Mouse (Mus musculus) myocyte (in vitro differentiated cells): Measurements from ENCODE around the gene Eif4a2. TPM values are rescaled to one million over a fixed set of nuclear protein-coding genes. Genes with fewer than 3 reads are reported as not detected.

Experiments
- H3K27me3 ChIP-seq: one replicate; pipeline ENCODE4 v1.6.1; 2011; ENCODE audit not compliant: control insufficient read depth, insufficient read depth, insufficient read length
- H3K36me3 ChIP-seq: one replicate; pipeline ENCODE4 v1.6.1; 2011; ENCODE audit not compliant: control insufficient read depth, insufficient read depth
- H3K4me2 ChIP-seq: one replicate; pipeline ENCODE4 v1.6.1; 2011; ENCODE audit warnings: low read depth, control low read depth
- H3K4me3 ChIP-seq: one replicate; pipeline ENCODE4 v1.5.1; 2011; ENCODE audit warnings: mild to moderate bottlenecking, control low read depth, moderate library complexity
- H3K79me2 ChIP-seq: one replicate; pipeline ENCODE4 v1.6.1; 2011; ENCODE audit not compliant: control insufficient read depth, insufficient read depth
- H3ac ChIP-seq: one replicate; pipeline ENCODE4 v1.6.1; 2011; ENCODE audit not compliant: control insufficient read depth, insufficient read length
- CEBPB ChIP-seq: IDR thresholded peaks from 2 replicates; pipeline ENCODE4 v1.6.1; 2011; ENCODE audit warnings: mild to moderate bottlenecking, moderate library complexity; ENCODE audit not compliant: poor library complexity, insufficient read depth, severe bottlenecking
- E2F4 ChIP-seq: IDR thresholded peaks from one replicate; pipeline ENCODE4 v1.6.1; 2011; ENCODE audit warnings: mild to moderate bottlenecking, control low read depth, moderate library complexity; ENCODE audit not compliant: insufficient read depth
- MAX ChIP-seq: IDR thresholded peaks from one replicate; pipeline ENCODE4 v1.6.1; 2011; ENCODE audit warnings: low read depth, mild to moderate bottlenecking, control low read depth
- MYOD1 ChIP-seq, 3 experiments: IDR thresholded peaks; one replicate each; pipeline ENCODE4 v1.6.1; 2011; ENCODE audit warnings: control low read depth in 2 of 3, low read depth in 2 of 3, mild to moderate bottlenecking in 2 of 3, moderate library complexity in 1 of 3; ENCODE audit not compliant: insufficient read length in 2 of 3, control insufficient read depth in 1 of 3
- MYOG ChIP-seq, 3 experiments: IDR thresholded peaks; one replicate each; pipeline ENCODE4 v1.6.1; 2011; ENCODE audit warnings: control low read depth in 2 of 3, low read depth in 2 of 3, mild to moderate bottlenecking in 2 of 3; ENCODE audit not compliant: insufficient read length in 2 of 3, control insufficient read depth in 1 of 3, insufficient read depth in 1 of 3
- POLR2A ChIP-seq: IDR thresholded peaks from one replicate; pipeline ENCODE4 v1.6.1; 2011; ENCODE audit warnings: low read depth, mild to moderate bottlenecking, control low read depth, moderate library complexity; ENCODE audit not compliant: insufficient read length
- POLR2AphosphoS2 ChIP-seq: IDR thresholded peaks from one replicate; pipeline ENCODE4 v1.6.1; 2011; ENCODE audit warnings: low read depth, control low read depth; ENCODE audit not compliant: insufficient read length
- REST ChIP-seq: IDR thresholded peaks from one replicate; pipeline ENCODE4 v1.6.1; 2011; ENCODE audit warnings: mild to moderate bottlenecking, control low read depth, moderate library complexity; ENCODE audit not compliant: insufficient read depth, insufficient read length
- SRF ChIP-seq: IDR thresholded peaks from one replicate; pipeline ENCODE4 v1.6.1; 2011; ENCODE audit warnings: low read depth; ENCODE audit not compliant: control insufficient read depth, insufficient read length
- TCF12 ChIP-seq: IDR thresholded peaks from one replicate; pipeline ENCODE4 v1.6.1; 2011; ENCODE audit warnings: mild to moderate bottlenecking, control low read depth; ENCODE audit not compliant: poor library complexity, insufficient read depth, severe bottlenecking
- TCF3 ChIP-seq: IDR thresholded peaks from one replicate; pipeline ENCODE4 v1.6.1; 2011; ENCODE audit warnings: low read depth, control low read depth; ENCODE audit not compliant: insufficient read length
- USF1 ChIP-seq: IDR thresholded peaks from one replicate; pipeline ENCODE4 v1.6.1; 2011; ENCODE audit warnings: low read depth, mild to moderate bottlenecking, control low read depth, moderate library complexity
- polyA plus RNA-seq: library from polyadenylated mRNA; unstranded; fragments of >200 nt; fragmentation: generic; extraction: Trizol; gene quantifications from one replicate; pipeline ENCODE4 v1.2.1, GENCODE M21; 2012; ENCODE audit warnings: missing spikeins

Eif4a2 gene
- polyA plus RNA-seq, 1 experiment, result 141 TPM

GRCm38 (mm10) chr16:23103841-23104240 lies 3.4 kb upstream of the Eif4a2 start:
- H3ac ChIP-seq, result no peak overlapping the region
- no peak for TF ChIP-seq MYOG (IDR thresholded peaks at IDR 0.05; ENCODE audit: control insufficient read depth in 1 of 3, insufficient read depth in 1 of 3, insufficient read length in 2 of 3, low read depth in 2 of 3)
- no peak for TF ChIP-seq MYOD1 (IDR thresholded peaks at IDR 0.05; ENCODE audit: control insufficient read depth in 1 of 3, insufficient read length in 2 of 3, low read depth in 2 of 3)
- no peak for TF ChIP-seq POLR2A
- TF ChIP-seq E2F4, result no peak
- no peak for TF ChIP-seq POLR2AphosphoS2
- TF ChIP-seq MAX, result no peak
- no peak for TF ChIP-seq REST
- TF ChIP-seq TCF3, result no peak
- no peak for TF ChIP-seq SRF
- no peak for TF ChIP-seq CEBPB
- no peak for TF ChIP-seq TCF12
- no peak for TF ChIP-seq USF1
- peaks cover 3% of the 10 kb centered on the region for H3K36me3 ChIP-seq
- H3K79me2 ChIP-seq, result peaks cover 13% of the 10 kb centered on the region
- no peaks in the 10 kb centered on the region for H3K27me3 ChIP-seq
- H3K4me3 ChIP-seq, result no peak overlapping the region
- H3K4me2 ChIP-seq, result no peak overlapping the region

- H3K79me2 ChIP-seq, result peaks cover 35% of the 10 kb centered on the region
- H3K4me2 ChIP-seq, result no peak overlapping the region
- TF ChIP-seq TCF3, result no peak
- TF ChIP-seq MYOG (IDR thresholded peaks at IDR 0.05; ENCODE audit: control insufficient read depth in 1 of 3, insufficient read depth in 1 of 3, insufficient read length in 2 of 3, low read depth in 2 of 3), result no peak
- TF ChIP-seq E2F4, result no peak
- no peak for TF ChIP-seq REST
- no peak for TF ChIP-seq MYOD1 (IDR thresholded peaks at IDR 0.05; ENCODE audit: control insufficient read depth in 1 of 3, insufficient read length in 2 of 3, low read depth in 2 of 3)
- no peak for TF ChIP-seq SRF
- TF ChIP-seq POLR2AphosphoS2, result no peak
- TF ChIP-seq TCF12, result no peak
- no peak for TF ChIP-seq USF1
Measured at GRCm38 (mm10) chr16:23106121-23106520, 1.1 kb upstream of the Eif4a2 start.

GRCm38 (mm10) chr16:23107946-23108759 lies 909 bp downstream of the Eif4a2 start:
- Histone ChIP-seq H3K4me2 (peak overlapping the region; percentile 97), H3K27me3 (no peaks in the 10 kb centered on the region), H3K79me2 (peaks cover 46% of the 10 kb centered on the region), H3K36me3 (peaks cover 47% of the 10 kb centered on the region), H3K4me3 (peak overlapping the region; percentile 99), H3ac (peak overlapping the region; percentile 80)
- no peak for TF ChIP-seq TCF12
- no peak for TF ChIP-seq CEBPB
- TF ChIP-seq POLR2A, result peak; percentile 95
- no peak for TF ChIP-seq E2F4
- TF ChIP-seq POLR2AphosphoS2, result peak; percentile 93

More at GRCm38 (mm10) chr16:23106121-23106520, 1.1 kb upstream of the Eif4a2 start:
- Histone ChIP-seq H3K27me3 (no peaks in the 10 kb centered on the region), H3K4me3 (no peak overlapping the region), H3K36me3 (peaks cover 26% of the 10 kb centered on the region), H3ac (no peak overlapping the region)

GRCm38 (mm10) chr16:23108943-23109342 lies 1.7 kb downstream of the Eif4a2 start:
- Histone ChIP-seq H3K36me3 (peaks cover 51% of the 10 kb centered on the region), H3ac (peak overlapping the region; percentile 80), H3K27me3 (no peaks in the 10 kb centered on the region), H3K79me2 (peaks cover 46% of the 10 kb centered on the region), H3K4me3 (peak overlapping the region; percentile 99), H3K4me2 (peak overlapping the region; percentile 97)
- TF ChIP-seq TCF3 (no peak), POLR2AphosphoS2 (peak; percentile 50)

GRCm38 (mm10) chr16:23109350-23110280 lies 2.4 kb downstream of the Eif4a2 start:
- Histone ChIP-seq H3ac (no peak overlapping the region), H3K4me3 (peak overlapping the region; percentile 99), H3K79me2 (peaks cover 46% of the 10 kb centered on the region), H3K36me3 (peaks cover 53% of the 10 kb centered on the region), H3K27me3 (no peaks in the 10 kb centered on the region), H3K4me2 (peak overlapping the region; percentile 97)
- TF ChIP-seq MYOG (IDR thresholded peaks at IDR 0.05; ENCODE audit: control insufficient read depth in 1 of 3, insufficient read depth in 1 of 3, insufficient read length in 2 of 3, low read depth in 2 of 3) (no peak), CEBPB (0 out of 2 replicates have a peak, but pooled peaks have one; percentile 22)
